In the genomic region with DNA sequence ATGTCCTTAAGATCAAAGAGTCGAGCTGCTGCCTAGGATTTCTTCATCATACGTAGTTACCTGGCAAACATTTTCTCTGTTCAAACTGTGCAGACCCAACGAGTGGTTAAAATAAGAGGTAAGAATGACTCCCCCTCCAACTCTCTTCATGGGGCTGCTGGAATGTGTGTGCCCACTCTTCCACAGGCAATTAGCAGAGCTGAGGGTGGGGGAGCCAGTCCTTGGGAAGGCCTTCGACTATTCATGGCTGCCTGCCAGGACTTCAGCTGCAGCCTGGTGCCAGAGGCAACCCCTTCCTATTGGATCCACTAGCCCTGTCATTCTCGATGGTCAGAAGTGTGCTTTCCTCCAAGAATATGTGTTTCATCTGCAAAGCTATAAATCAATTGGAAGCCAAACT, we compare ENCODE assay signal across 23 mouse cellular contexts. TPM values are rescaled to one million over a fixed set of nuclear protein-coding genes. Genes with fewer than 3 reads are reported as not detected.
DNase-seq lines count a peak whose midpoint lies in the region; ATAC-seq and TF ChIP-seq lines count a peak whose summit lies in the region.
"Had no signal": no experiment of that assay in that cellular context is flagged by ENCODE, and none has a peak within 500 bp of the region (broad histone marks: within the 10 kb centered on the region; RNA-seq: fewer than 3 reads in every experiment).

No protein-coding gene starts in this region.

- no peak for TF ChIP-seq CTCF in lung, postnatal 0 days (IDR thresholded peaks at IDR 0.05)
- TF ChIP-seq CTCF in brain, embryonic 14.5 days (IDR thresholded peaks at IDR 0.05; ENCODE audit: borderline replicate concordance, extremely low read depth, insufficient read depth, insufficient read length) = no peak

- H3K4me1 ChIP-seq in hindbrain, embryonic 14.5 days (replicated peaks; ENCODE audit: control insufficient read depth, insufficient read depth, low read length) = peaks cover 4% of the 10 kb centered on the region; the same call in 1 of the 2 replicates
- peaks cover 29% of the 10 kb centered on the region for H3K4me1 ChIP-seq in hindbrain, embryonic 13.5 days (replicated peaks)
- H3K4me1 ChIP-seq in lung, postnatal 0 days (ENCODE audit: insufficient read depth, low read depth, low read length) = no peaks in the 10 kb centered on the region
- H3K4me1 ChIP-seq: heart, embryonic 15.5 days had no signal

- no peak for TF ChIP-seq POLR2A in brain, embryonic 14.5 days (IDR thresholded peaks at IDR 0.05; ENCODE audit: borderline replicate concordance, extremely low read depth, insufficient read depth, insufficient read length, poor library complexity, severe bottlenecking)

- no peak; the same call in 1 of the 2 replicates for ATAC-seq in hindbrain, embryonic 14.5 days (ENCODE audit: low FRiP score)
- no peak for ATAC-seq in hindbrain, embryonic 13.5 days (ENCODE audit: low FRiP score)
- ATAC-seq in lung, postnatal 0 days = peak; percentile 74

- no peak overlapping the region for H3K9ac ChIP-seq in hindbrain, embryonic 14.5 days
- H3K9ac ChIP-seq in hindbrain, embryonic 13.5 days = no peak overlapping the region
- H3K9ac ChIP-seq in lung, postnatal 0 days (replicated peaks; ENCODE audit: low read depth) = no peak overlapping the region
- H3K9ac ChIP-seq: embryonic facial prominence, embryonic 15.5 days; heart, embryonic 15.5 days; neural tube, embryonic 13.5 days had no signal

- H3K4me2 ChIP-seq in hindbrain, embryonic 14.5 days (replicated peaks) = no peak overlapping the region
- no peak overlapping the region for H3K4me2 ChIP-seq in hindbrain, embryonic 13.5 days
- no peak overlapping the region for H3K4me2 ChIP-seq in lung, postnatal 0 days (replicated peaks; ENCODE audit: low read depth, low read length)
- H3K4me2 ChIP-seq: embryonic facial prominence, embryonic 15.5 days; heart, embryonic 15.5 days; liver, embryonic 11.5 days; neural tube, embryonic 13.5 days had no signal

- WGBS in hindbrain, embryonic 14.5 days = 62% methylated on average over 5 of the region's 5 CpGs
- WGBS in hindbrain, embryonic 13.5 days = 58% methylated on average over 5 of the region's 5 CpGs
- 26% methylated on average over 5 of the region's 5 CpGs for WGBS in lung, postnatal 0 days

- no peak for TF ChIP-seq EP300 in lung, postnatal 0 days (IDR thresholded peaks at IDR 0.05)

- H3K4me3 ChIP-seq in hindbrain, embryonic 14.5 days (replicated peaks; ENCODE audit: low read length) = no peak overlapping the region
- H3K4me3 ChIP-seq in hindbrain, embryonic 13.5 days = no peak overlapping the region
- no peak overlapping the region for H3K4me3 ChIP-seq in lung, postnatal 0 days (ENCODE audit: low read depth, low read length)
- H3K4me3 ChIP-seq: embryonic facial prominence, embryonic 15.5 days; heart, embryonic 15.5 days; layer of hippocampus, adult 2 months; midbrain, embryonic 10.5 days; neural tube, embryonic 13.5 days had no signal

- DNase-seq in cerebellum, postnatal 10 days = peak; percentile 78 to 87
- no peak for DNase-seq in cerebellum, postnatal 36 days
- peak; percentile 66 for DNase-seq in hindbrain, embryonic 14.5 days (ENCODE audit: low spot score)
- peak; percentile 67 for DNase-seq in lung, postnatal 0 days (ENCODE audit: low spot score)
- no peak for DNase-seq in lung, postnatal 36 days
- DNase-seq in brain, embryonic 14.5 days (ENCODE audit: low read depth) = peak; percentile 87
- no peak for DNase-seq in kidney, adult 18-20 months
- DNase-seq: adrenal gland, adult 2 months; cerebellum, adult 9-10 months; gastrocnemius, postnatal 36 days; heart, postnatal 4 days; kidney, adult 8-10 months; kidney, postnatal 14 days; layer of hippocampus, postnatal 36 days; thymus, postnatal 14 days had no signal

- no peak overlapping the region for H3K27ac ChIP-seq in hindbrain, embryonic 14.5 days
- H3K27ac ChIP-seq in hindbrain, embryonic 13.5 days = no peak overlapping the region
- H3K27ac ChIP-seq in lung, postnatal 0 days (ENCODE audit: low read length) = no peak overlapping the region
- H3K27ac ChIP-seq: embryonic facial prominence, embryonic 15.5 days; heart, embryonic 15.5 days; layer of hippocampus, adult 2 months; macrophage; midbrain, embryonic 10.5 days; neural tube, embryonic 13.5 days had no signal

- no peaks in the 10 kb centered on the region for H3K36me3 ChIP-seq in hindbrain, embryonic 14.5 days (replicated peaks; ENCODE audit: control insufficient read depth, insufficient read depth)
- no peaks in the 10 kb centered on the region for H3K36me3 ChIP-seq in hindbrain, embryonic 13.5 days
- no peaks in the 10 kb centered on the region for H3K36me3 ChIP-seq in lung, postnatal 0 days (ENCODE audit: insufficient read depth, low read length)
- H3K36me3 ChIP-seq: embryonic facial prominence, embryonic 15.5 days; heart, embryonic 15.5 days; midbrain, embryonic 10.5 days; neural tube, embryonic 13.5 days had no signal

- H3K9me3 ChIP-seq in hindbrain, embryonic 14.5 days (ENCODE audit: control insufficient read depth, low read length) = no peaks in the 10 kb centered on the region
- H3K9me3 ChIP-seq in hindbrain, embryonic 13.5 days = no peaks in the 10 kb centered on the region
- no peaks in the 10 kb centered on the region for H3K9me3 ChIP-seq in lung, postnatal 0 days (ENCODE audit: low read length)
- H3K9me3 ChIP-seq: embryonic facial prominence, embryonic 15.5 days; heart, embryonic 15.5 days; midbrain, embryonic 10.5 days; neural tube, embryonic 13.5 days had no signal

- H3K27me3 ChIP-seq in hindbrain, embryonic 14.5 days (ENCODE audit: control insufficient read depth, insufficient read depth, low read length) = peaks cover 50% of the 10 kb centered on the region
- peaks cover 83% of the 10 kb centered on the region for H3K27me3 ChIP-seq in hindbrain, embryonic 13.5 days
- H3K27me3 ChIP-seq in lung, postnatal 0 days (replicated peaks; ENCODE audit: insufficient read depth, low read length) = peaks cover 22% of the 10 kb centered on the region; the same call in 1 of the 2 replicates

RNA-seq across cellular contexts. Expression of a gene that starts 2.8 kb away (rescaled TPM):
- 4.5 and 5.7 TPM in 2 replicates for polyA plus RNA-seq in hindbrain, embryonic 14.5 days (2014; fragmentation: Nextera tagmentation; extraction: Ambion mirVana)
- polyA plus RNA-seq in hindbrain, embryonic 13.5 days (2015; fragmentation: Nextera tagmentation; extraction: Ambion mirVana) = 1.9 and 2.8 TPM in 2 replicates
- polyA plus RNA-seq in lung, postnatal 0 days (2015; fragmentation: Nextera tagmentation; extraction: Ambion mirVana) = 1.6 and 1.7 TPM in 2 replicates
- 2.4 and 5.8 TPM in 2 replicates for polyA plus RNA-seq in brain, embryonic 14.5 days (2012; rRNA removed)
- polyA plus RNA-seq: liver, embryonic 11.5 days; macrophage had no signal

Comparison
In these comparisons a context has a peak if more than half of its experiments do, and no peak if none do; other contexts are left out.
1. DNase-seq: peak in cerebellum, postnatal 10 days (2 of 2), hindbrain, embryonic 14.5 days (single experiment), lung, postnatal 0 days (single experiment) and brain, embryonic 14.5 days (single experiment); none in cerebellum, postnatal 36 days (0 of 2), lung, postnatal 36 days (single experiment) and kidney, adult 18-20 months (single experiment).